Mouse (Mus musculus) layer of hippocampus, adult 8-10 months (tissue): ENCODE results near the gene Dtx1. TPM values are rescaled to one million over a fixed set of nuclear protein-coding genes. Genes with fewer than 3 reads are reported as not detected.

Source experiments
- DNase-seq, 2 experiments: peaks; one replicate each; pipeline ENCODE4 v3.0.0; 2022; ENCODE audit warnings: low spot score in 2 of 2
- total RNA-seq, 4 experiments: library from RNA; stranded (reverse); gene quantifications; 2 replicates each; pipeline ENCODE4 v1.2.4; 2022

Gene Dtx1
- total RNA-seq: 10 to 100 TPM; 62.9 to 71.1 (median 66.9) TPM

- no peak for DNase-seq
These were observed at the start of gene Dtx1 for GRCm38 (mm10) chr5:120711827-120712226. Dtx1 (minus strand) TSS chr5:120711927.

DNA sequence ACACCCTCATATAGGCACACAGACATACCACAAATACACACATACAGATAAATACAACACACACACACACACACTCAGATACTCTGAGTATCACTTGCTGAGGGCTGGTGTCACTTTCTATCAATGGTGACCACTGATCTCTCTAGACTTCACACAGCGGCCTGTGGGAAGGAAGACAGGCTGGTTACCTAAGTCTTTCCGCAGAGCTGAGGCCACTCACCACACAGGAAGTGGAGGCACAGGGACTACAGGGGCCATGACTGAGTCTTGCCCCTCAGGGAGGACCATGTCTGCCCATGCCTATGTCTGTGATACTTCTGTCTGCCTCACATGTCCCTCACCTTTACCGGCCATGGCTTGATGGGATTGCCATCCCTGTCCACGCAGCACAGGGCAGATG, 42.5 kb upstream of the Dtx1 start:
- no peak for DNase-seq

DNA sequence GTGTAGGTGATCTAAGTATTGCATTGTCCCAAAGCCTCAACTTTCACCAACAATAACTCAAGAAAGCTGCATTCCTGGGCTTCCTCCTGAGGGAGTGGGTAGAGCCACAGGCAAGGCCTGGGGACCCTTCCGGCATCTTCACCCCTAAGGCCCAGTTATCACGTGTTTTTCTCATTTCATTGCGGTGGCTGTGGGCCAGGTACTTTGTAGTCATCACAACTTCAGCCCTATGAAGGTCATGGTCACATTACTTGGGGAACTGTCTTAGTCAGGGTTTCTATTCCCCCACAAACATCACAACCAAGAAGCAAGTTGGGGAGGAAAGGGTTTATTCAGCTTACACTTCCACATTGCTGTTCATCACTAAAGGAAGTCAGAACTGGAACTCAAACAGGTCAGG, 41.1 kb upstream of the Dtx1 start:
- no peak for DNase-seq

DNA sequence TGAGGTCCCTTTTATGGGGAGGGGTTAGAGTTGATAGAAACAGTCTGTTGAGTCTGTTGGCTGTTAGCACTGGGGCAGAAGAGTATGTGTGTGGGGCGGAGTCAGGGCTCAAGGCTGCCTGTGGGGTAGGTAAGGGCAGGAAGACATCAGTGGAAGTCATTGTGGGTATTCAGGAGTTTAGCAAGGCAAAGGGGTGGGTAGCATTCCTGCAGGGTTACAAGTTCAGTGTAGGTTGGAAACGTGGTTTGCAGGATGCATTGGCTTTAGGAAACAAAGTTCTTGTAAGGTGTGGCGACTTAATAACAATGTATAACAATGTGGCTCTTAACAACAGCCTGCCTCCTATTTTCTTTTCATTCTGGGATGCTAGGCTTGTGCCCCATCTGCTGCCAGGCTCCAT, 39.5 kb upstream of the Dtx1 start:
- no peak for DNase-seq

DNA sequence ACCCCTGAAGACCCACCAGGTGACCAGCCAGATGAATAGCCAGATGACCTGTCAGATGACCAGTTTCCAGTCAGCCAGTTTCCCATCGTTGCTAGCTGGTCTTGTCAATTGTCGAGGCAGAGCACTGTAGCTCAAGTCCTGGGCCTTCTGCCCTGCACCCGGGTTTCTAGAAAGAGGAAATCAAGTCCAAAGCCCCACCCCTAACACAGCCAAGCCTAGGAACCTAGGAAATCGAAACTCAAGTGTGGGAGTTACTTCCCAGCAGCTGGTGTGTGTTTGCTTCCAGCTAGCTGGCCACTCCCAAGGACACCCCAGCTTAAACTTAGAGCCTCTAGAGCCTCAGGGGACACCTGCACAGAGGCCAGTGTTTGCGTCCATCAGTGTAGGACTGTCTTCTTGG, 38.0 kb upstream of the Dtx1 start, which contains the start of gene Oas2:
Gene Oas2 (minus strand): TSS at position 166 of the 400 bp plus-strand sequence.
- no peak for DNase-seq

DNA sequence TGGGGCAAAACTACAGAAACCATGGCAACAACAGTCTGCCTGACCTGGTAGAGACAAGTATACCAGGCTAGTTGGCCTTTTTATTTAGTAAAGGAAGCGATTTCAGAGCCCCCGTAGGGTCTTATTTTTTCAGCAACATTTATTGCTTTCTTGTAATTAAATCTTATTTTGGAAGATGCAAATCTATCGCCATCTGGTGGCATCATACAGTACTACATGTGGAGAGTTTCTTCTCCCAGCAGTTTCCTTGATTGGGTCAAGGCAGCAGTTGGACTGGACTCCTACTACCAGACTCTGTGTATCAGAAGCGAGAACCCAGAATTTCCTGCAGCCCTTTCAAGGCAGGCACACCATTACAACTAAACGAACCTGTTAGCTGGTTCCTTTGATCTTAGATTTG, 34.7 kb upstream of the Dtx1 start:
- DNase-seq: peak; percentile 18 to 66

DNA sequence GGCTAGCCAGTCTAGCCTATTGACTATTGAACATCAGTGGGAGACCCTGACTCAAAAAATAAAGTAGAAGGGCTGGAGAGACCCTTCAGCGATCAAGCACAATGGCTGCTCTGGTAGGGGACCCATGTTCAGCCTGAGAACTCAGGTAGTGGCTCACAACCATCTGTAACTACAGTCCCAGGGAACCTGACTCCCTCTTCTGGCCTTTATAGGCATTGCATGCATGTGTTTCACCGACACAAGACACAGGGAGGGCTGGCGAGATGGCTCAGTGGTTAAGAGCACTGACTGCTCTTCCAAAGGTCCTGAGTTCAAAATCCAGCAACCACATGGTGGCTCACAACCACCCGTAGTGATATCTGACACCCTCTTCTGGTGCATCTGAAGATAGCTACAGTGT, 30.4 kb upstream of the Dtx1 start:
- peak in 1 of 2 experiments; percentile 17 for DNase-seq

DNA sequence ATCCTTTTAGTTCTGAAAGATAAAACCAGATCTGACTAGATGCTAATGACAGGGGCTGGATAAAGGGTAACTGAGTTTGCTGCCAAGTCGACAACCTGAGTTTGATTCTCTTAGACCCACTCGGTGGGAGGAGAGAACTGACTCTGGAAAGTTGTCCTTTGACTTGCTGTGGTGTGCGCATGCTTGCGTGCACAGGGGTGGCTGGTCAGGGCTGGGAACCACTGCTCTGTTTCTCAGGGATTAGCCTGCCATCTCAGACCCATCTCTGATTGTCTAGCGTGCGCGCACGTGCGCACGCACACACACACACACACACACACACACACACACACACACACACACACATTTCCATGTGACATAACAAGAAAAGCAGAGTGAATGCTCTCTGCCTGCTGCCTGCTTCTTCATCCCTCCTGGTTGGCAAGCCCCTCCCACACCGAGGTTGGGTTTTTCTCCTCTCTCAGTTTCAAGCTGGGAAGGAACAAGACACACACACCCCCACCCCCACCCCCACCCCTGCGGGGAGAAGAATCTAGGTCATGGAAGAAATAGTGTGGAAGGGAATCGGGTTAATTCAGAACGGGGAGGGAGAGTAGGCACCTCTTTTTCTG, 22.8 kb upstream of the Dtx1 start:
- no peak for DNase-seq

DNA sequence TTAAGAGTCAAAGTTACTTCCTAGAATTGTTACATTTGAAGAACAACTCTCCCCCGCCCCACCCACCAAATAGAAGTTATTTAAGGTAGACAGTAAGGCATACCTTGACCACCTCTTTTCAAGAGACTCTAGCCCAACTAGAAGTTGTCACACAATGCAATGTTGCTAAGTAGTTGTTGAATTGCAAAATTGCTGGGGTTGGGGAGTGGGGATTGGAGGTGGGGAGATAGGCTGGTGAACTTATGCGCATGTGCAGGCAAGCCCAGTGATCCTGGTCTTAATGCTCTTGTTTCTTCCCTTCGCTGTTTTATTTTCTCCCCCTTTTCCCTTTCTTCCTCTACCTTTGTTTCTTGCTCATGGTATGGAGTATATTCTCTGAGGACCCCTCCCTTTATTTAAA, 22.0 kb upstream of the Dtx1 start:
- no peak for DNase-seq

DNA sequence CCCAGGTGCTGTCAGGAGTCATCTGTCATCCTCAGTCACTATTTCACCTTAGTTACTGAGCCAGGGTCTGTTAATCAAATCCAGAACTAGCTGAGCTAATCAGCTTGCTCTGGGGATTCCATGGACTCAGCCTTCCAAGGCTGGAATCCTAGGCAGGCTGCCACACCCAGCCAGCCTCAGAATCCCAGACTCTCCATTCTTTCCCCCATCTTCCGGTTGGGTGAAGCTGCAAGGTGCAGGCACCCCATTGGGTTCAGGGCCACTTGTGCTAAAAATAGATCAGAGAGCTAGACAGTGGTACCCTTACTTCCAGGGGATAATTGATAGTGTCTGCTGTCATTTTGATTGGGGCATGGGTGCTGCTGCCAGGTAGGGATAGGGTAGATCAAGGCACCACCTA, 21.0 kb upstream of the Dtx1 start:
- DNase-seq: no peak

DNA sequence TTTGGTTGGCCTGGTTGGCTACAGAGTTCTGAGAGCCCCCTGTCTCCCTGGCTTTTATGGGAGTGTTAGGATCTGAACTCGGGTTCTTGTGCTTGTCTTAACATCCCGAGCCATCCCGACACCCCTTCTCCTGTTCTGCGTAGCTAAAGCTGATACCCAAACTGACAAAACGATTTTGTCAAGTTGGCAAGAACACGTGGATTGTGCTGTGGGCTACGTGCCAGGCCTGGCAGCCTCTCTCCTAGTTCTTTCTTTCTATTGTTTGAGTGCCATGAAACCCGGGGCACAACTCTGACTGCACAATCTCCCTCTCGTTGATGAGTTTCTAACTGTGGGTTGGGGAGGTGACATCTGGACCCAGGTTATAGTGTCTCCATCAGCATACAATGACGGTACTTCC, 17.6 kb upstream of the Dtx1 start:
- no peak for DNase-seq

GRCm38 (mm10) chr5:120725811-120726455, 14.2 kb upstream of the Dtx1 start:
- no peak for DNase-seq

DNA sequence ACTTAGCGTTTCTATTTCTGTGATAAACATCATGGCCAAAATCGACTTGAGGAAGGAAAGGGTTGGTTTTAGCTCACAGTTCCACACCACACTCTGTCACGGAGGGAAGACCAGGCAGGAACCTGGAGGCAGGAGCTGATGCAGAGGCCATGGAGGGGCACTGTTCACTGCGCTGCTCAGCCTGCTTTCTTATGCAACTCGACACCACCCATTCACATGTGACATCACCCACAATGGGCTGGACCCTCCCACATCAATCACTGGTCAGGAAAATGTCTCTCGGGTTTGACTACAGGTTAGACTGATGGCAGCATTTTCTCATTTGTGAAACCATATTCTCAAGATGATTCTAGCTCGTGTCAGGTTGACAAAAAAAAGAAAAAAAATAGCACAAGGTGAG, 9.3 kb upstream of the Dtx1 start:
- no peak for DNase-seq

DNA sequence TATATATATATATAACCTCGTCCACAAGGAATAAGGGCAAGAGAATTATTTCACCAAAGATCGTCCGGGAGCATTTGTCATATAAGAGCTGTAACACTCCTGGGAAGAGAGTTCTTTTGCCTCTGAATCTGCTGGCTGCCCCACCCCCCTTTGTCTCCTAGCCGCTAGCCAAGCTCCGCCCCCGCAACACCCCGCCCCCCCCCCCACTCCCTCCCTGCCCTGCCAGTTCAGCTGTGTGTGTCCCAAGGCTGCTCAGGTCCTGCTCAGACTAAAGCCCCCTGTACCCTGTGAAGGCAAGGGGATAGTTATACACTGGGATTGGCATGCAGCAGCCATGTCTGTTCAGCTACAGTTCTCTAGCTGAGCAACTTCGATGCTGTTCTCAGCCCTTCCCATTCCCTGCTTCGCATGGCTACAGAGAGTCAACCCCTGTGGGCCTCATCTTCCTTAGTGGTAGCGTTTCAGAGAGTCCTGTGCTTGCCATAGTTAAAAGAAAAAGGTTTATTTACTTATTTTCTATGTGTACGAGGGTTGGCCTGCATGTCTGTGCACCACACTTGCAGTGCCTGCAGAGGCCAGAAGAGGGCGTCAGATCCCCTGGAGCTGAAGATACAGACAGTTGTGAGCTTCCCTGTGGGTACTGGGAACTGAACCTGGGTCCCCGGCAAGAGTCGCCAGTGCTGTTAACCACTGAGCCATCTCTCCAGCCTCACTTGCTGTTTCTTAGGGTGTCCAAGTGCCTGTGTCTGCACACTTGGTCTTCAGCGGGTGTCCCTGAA, 7.1 kb upstream of the Dtx1 start:
- no peak for DNase-seq

GRCm38 (mm10) chr5:120717136-120717535, 5.4 kb upstream of the Dtx1 start:
- DNase-seq: no peak

GRCm38 (mm10) chr5:120714314-120714713, 2.6 kb upstream of the Dtx1 start:
- peak in 1 of 2 experiments; percentile 85 for DNase-seq

DNA sequence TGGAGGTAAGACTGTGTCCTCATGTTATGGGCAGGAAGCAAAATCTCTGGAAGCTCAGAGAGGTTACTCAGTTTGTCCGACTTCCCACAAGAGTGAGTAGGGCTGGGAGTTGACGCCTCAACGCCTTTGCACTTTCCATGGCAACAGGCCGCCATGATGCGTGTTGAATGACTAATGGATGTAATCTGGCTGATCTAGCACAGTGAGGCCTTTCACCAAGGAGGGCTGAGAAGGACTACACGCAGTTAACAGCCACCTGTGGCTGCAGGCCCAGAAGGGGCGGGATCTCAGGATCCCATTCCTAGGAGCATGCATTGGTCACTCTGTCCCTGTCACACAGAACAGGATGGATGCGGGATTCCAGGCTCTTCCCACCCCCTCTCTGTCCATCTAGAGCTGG, 994 bp upstream of the Dtx1 start:
- DNase-seq: peak in 1 of 2 experiments; percentile 44

- peak; percentile 74 to 77 for DNase-seq
These were observed 311 bp downstream of the Dtx1 start for GRCm38 (mm10) chr5:120711416-120711815.

DNA sequence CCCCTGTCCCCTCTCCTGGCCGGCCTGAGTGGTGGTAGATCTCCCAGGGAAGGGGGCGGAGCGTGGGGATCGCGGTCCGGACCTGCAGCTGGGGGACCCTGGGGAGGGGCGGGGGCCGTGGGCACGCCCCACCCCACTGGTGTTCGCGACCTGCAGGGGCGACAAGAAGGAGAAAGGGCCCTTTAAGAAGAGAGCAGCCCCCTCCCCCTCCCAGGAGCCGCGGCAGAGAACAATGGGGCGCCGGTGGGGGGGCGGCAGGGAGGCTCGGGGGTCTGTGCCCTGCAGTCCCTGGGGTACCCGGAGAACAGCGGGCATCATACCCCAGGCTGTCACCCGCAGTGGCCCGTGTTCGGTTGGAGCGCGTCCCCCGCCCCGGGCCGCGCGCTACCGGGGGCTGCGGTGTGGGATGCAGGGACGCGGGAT, 890 bp downstream of the Dtx1 start:
- DNase-seq: no peak

- DNase-seq: peak in 1 of 2 experiments; percentile 39
These were observed 1.4 kb downstream of the Dtx1 start for GRCm38 (mm10) chr5:120710161-120710825.

DNA sequence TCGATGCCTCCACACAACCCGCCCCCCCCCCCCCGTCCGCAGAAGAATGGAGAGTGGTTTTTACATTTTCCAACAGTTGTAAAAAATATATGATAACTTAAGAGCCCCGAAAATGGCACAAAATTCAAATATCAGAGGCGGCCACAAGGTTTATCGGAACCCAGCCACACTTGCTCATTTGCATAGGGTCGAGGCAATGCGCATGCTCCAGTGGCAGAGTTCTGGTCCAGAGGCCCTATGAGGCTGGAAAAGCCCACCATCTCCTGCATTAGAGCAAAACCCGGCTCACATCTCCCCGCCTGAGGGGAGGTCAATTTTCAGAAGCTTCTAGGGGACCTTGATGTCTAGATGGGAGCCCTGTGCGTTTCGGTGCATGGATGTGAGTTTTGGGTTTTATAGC, 4.8 kb downstream of the Dtx1 start:
- DNase-seq: no peak

DNA sequence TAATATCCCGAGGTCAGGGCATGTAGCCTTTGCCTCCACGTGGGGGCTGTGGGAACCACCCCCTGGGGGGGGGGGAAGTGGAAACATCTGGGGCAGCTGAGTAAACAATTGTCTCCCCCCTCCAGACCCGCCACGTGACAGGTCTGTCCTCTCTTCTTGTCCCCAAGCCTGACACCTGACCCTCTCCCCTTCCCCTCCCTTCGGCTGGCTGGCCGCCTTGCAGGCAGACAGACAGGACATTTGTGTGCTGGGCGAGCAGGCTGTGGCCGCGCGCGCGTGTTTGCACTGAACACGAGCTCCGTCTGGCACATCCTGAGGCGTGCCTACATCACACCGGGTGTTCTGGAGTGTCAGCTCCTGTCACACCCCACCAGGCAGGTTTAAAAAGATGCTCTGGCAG, 5.2 kb downstream of the Dtx1 start:
- no peak for DNase-seq
